Mouse (Mus musculus) thymus, adult 2 months (tissue): Measurements from ENCODE around the gene Gm49383. TPM values are rescaled to one million over a fixed set of nuclear protein-coding genes. Genes with fewer than 3 reads are reported as not detected.
"Not testable (repeated sequence)": the region's sequence is repeated elsewhere in the genome, so short reads cannot be mapped to it uniquely, and the experiment has no call there.

ENCODE experiments used
- DNase-seq: peaks from one replicate; pipeline ENCODE4 v3.0.0; 2021
- H3K27ac ChIP-seq: fragments of 200-500 bp; 2 replicates; pipeline ENCODE4 v1.5.1; 2012; ENCODE audit warnings: low read length, control low read depth; ENCODE audit not compliant: control insufficient read depth, insufficient read depth
- H3K27me3 ChIP-seq: fragments of 200-500 bp; 2 replicates; pipeline ENCODE4 v1.6.1; 2012; ENCODE audit warnings: mild to moderate bottlenecking, low read length, moderate library complexity, mixed read lengths; ENCODE audit not compliant: control insufficient read depth, insufficient read depth
- H3K36me3 ChIP-seq: fragments of 200-500 bp; 2 replicates; pipeline ENCODE4 v1.6.1; 2012; ENCODE audit warnings: mild to moderate bottlenecking, low read length, moderate library complexity; ENCODE audit not compliant: control insufficient read depth, insufficient read depth
- H3K4me1 ChIP-seq: fragments of 200-500 bp; replicated peaks from 2 replicates; pipeline ENCODE4 v1.6.1; 2012; ENCODE audit warnings: low read length; ENCODE audit not compliant: control insufficient read depth, insufficient read depth
- H3K4me3 ChIP-seq: fragments of 200-500 bp; 2 replicates; pipeline ENCODE4 v1.5.1; 2012; ENCODE audit warnings: mild to moderate bottlenecking, low read length, control low read depth, moderate library complexity; ENCODE audit not compliant: control insufficient read depth, insufficient read depth
- CTCF ChIP-seq: fragments of 200-500 bp; IDR thresholded peaks from 2 replicates; pipeline ENCODE4 v1.5.1; 2012; ENCODE audit warnings: mild to moderate bottlenecking, control low read depth, low read length, moderate library complexity, borderline replicate concordance; ENCODE audit not compliant: control insufficient read depth, poor library complexity, insufficient read depth; ENCODE audit errors: extremely low read depth
- POLR2A ChIP-seq: fragments of 200-500 bp; IDR thresholded peaks from 2 replicates; pipeline ENCODE4 v1.6.1; 2012; ENCODE audit warnings: mild to moderate bottlenecking, low read length, control low read depth, moderate library complexity; ENCODE audit not compliant: control insufficient read depth, poor library complexity, insufficient read depth; ENCODE audit errors: extremely low read depth
- WGBS: fragments of 180-500 bp; shearing (Covaris S2); methylation state at CpG from one replicate; pipeline ENCODE4 v1.1.7; 2018; 5-methylcytosine and 5-hydroxymethylcytosine counted together
- polyA plus RNA-seq: library from polyadenylated mRNA; depleted of rRNA; stranded (reverse); fragments of >200 nt; gene quantifications from 2 replicates; pipeline ENCODE4 v1.2.3, GENCODE M21; 2012

Gene Gm49383
- polyA plus RNA-seq, 1 experiment: 5.5 TPM

GRCm38 (mm10) chr12:69164904-69165303 lies 32.0 kb downstream of the Gm49383 start:
- H3K4me1 ChIP-seq: peaks cover 5% of the 10 kb centered on the region; the same call in 1 of the 2 replicates
- TF ChIP-seq POLR2A: no peak
- TF ChIP-seq CTCF: no peak
- H3K27me3 ChIP-seq: no peaks in the 10 kb centered on the region
- no peak overlapping the region for H3K4me3 ChIP-seq
- no peak for DNase-seq
- H3K36me3 ChIP-seq: no peaks in the 10 kb centered on the region
- 33% methylated on average over 3 of the region's 3 CpGs for WGBS
- H3K27ac ChIP-seq: no peak overlapping the region

GRCm38 (mm10) chr12:69163586-69163985 lies 33.3 kb downstream of the Gm49383 start:
- H3K27ac ChIP-seq, H3K4me1 ChIP-seq, DNase-seq, H3K36me3 ChIP-seq, H3K27me3 ChIP-seq, H3K4me3 ChIP-seq: not testable (repeated sequence)
- whole genome bisulfite sequencing: 63% methylated on average over 4 of the region's 4 CpGs

DNA sequence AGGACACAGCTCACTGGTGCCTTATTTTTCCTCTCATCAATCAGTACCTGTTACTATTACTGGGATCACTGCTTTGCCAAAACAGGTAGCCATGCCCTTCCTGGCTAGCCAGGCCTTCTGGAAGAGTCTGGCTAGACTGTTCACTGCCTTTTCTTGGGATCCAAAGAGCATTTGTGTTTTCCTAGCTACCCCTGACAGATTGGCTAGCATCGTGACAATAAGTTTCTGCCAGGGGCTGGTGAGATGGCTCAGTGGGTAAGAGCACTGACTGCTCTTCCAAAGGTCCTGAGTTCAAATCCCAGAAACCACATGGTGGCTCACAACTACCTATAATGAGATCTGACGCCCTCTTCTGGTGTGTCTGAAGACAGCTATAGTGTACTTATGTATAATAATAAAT lies 36.2 kb downstream of the Gm49383 start:
- H3K36me3 ChIP-seq: peaks cover 15% of the 10 kb centered on the region
- not testable (repeated sequence) for H3K4me1 ChIP-seq, H3K4me3 ChIP-seq, H3K27ac ChIP-seq, H3K27me3 ChIP-seq, DNase-seq
- WGBS: 98% methylated on average over 2 of the region's 2 CpGs

DNA sequence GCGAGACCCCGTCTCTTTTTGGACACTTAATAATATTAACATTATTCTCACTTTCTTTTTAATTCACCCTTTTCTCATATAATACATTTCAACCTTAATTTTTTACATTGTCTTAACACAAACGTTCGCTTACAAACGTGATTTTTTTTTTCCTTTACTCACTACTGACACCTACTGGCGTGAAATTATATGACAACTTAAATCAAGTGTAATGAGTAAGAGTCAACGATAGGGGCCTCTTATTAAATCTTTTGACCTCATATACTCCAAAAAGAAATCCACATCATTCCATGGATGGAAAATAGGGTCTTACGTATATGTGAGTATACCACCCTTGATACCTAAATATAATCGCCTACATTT lies 37.3 kb downstream of the Gm49383 start:
- WGBS: 3% methylated on average over 9 of the region's 9 CpGs
- Histone ChIP-seq H3K36me3 (peaks cover 15% of the 10 kb centered on the region), H3K27me3 (no peaks in the 10 kb centered on the region), H3K4me1 (peaks cover 2% of the 10 kb centered on the region; the same call in 1 of the 2 replicates), H3K27ac (no peak overlapping the region), H3K4me3 (no peak overlapping the region)
- TF ChIP-seq POLR2A (no peak), CTCF (no peak)
- DNase-seq: no peak

GRCm38 (mm10) chr12:69158765-69159577 lies 37.9 kb downstream of the Gm49383 start, which contains the start of gene Rps29:
Rps29 (minus strand) TSS chr12:69159186.
- peak; percentile 93 for DNase-seq
- H3K27me3 ChIP-seq, H3K4me1 ChIP-seq: not testable (repeated sequence)
- H3K4me3 ChIP-seq: peak within 1 kb of the TSS; percentile 93
- peak; percentile 83 for TF ChIP-seq POLR2A
- peaks cover 15% of the 10 kb centered on the region for H3K36me3 ChIP-seq
- peak within 1 kb of the TSS; percentile 69 for H3K27ac ChIP-seq
- WGBS: under 1% methylated on average over 61 of the region's 68 CpGs

GRCm38 (mm10) chr12:69158366-69158764 lies 38.5 kb downstream of the Gm49383 start:
- no peak for DNase-seq
- Histone ChIP-seq H3K4me1 (peaks cover 2% of the 10 kb centered on the region; the same call in 1 of the 2 replicates), H3K27ac (peak overlapping the region; percentile 69), H3K36me3 (peaks cover 15% of the 10 kb centered on the region), H3K27me3 (no peaks in the 10 kb centered on the region), H3K4me3 (peak overlapping the region; percentile 93)
- under 1% methylated on average over 19 of the region's 19 CpGs for WGBS
- TF ChIP-seq CTCF (peak; percentile 10; the same call in 1 of the 2 replicates), POLR2A (no peak)

GRCm38 (mm10) chr12:69157107-69157506 lies 39.8 kb downstream of the Gm49383 start:
- H3K27ac ChIP-seq: no peak overlapping the region
- WGBS: 99% methylated on average over 2 of the region's 2 CpGs
- H3K4me3 ChIP-seq: no peak overlapping the region

More at GRCm38 (mm10) chr12:69157107-69157506, 39.8 kb downstream of the Gm49383 start:
- no peak for TF ChIP-seq POLR2A
- no peak for TF ChIP-seq CTCF
- no peak for DNase-seq
- Histone ChIP-seq H3K4me1 (peaks cover 2% of the 10 kb centered on the region; the same call in 1 of the 2 replicates), H3K27me3 (no peaks in the 10 kb centered on the region), H3K36me3 (peaks cover 15% of the 10 kb centered on the region)
